Mouse (Mus musculus) spleen, adult 12 weeks (tissue): ENCODE results near the gene Rasgef1a.

ENCODE experiments used
- DNase-seq: peaks from one replicate; pipeline ENCODE4 v3.0.0; 2022; ENCODE audit warnings: low spot score

Rasgef1a gene

GRCm38 (mm10) chr6:118027036-118027435 lies 15.8 kb downstream of the Rasgef1a start:
- DNase-seq, result no peak

- DNase-seq, result no peak
Observed at GRCm38 (mm10) chr6:118031467-118031866, 20.2 kb downstream of the Rasgef1a start.

GRCm38 (mm10) chr6:118035639-118036038 lies 24.4 kb downstream of the Rasgef1a start:
- DNase-seq, result no peak

GRCm38 (mm10) chr6:118036118-118036805 lies 25.0 kb downstream of the Rasgef1a start:
- no peak for DNase-seq

GRCm38 (mm10) chr6:118036866-118037265 lies 25.6 kb downstream of the Rasgef1a start:
- DNase-seq, result no peak

- no peak for DNase-seq
Observed at GRCm38 (mm10) chr6:118045180-118045579, 33.9 kb downstream of the Rasgef1a start.

- no peak for DNase-seq
Observed at GRCm38 (mm10) chr6:118045892-118046291, 34.7 kb downstream of the Rasgef1a start.

- DNase-seq, result no peak
Observed at GRCm38 (mm10) chr6:118046511-118046910, 35.3 kb downstream of the Rasgef1a start.

GRCm38 (mm10) chr6:118046924-118047323 lies 35.7 kb downstream of the Rasgef1a start:
- no peak for DNase-seq

- DNase-seq, result no peak
Observed at GRCm38 (mm10) chr6:118047811-118048505, 36.7 kb downstream of the Rasgef1a start.

GRCm38 (mm10) chr6:118049776-118050175 lies 38.5 kb downstream of the Rasgef1a start:
- no peak for DNase-seq

GRCm38 (mm10) chr6:118051474-118051873 lies 40.2 kb downstream of the Rasgef1a start:
- no peak for DNase-seq

- no peak for DNase-seq
Observed at GRCm38 (mm10) chr6:118055209-118055608, 44.0 kb downstream of the Rasgef1a start.

GRCm38 (mm10) chr6:118061266-118061665 lies 50.0 kb downstream of the Rasgef1a start:
- no peak for DNase-seq

- DNase-seq, result no peak
Observed at GRCm38 (mm10) chr6:118063266-118063665, 52.0 kb downstream of the Rasgef1a start.

GRCm38 (mm10) chr6:118064968-118065530 lies 53.8 kb downstream of the Rasgef1a start:
- no peak for DNase-seq

GRCm38 (mm10) chr6:118065837-118066198 lies 54.6 kb downstream of the Rasgef1a start:
- DNase-seq, result no peak

- no peak for DNase-seq
Observed at GRCm38 (mm10) chr6:118066199-118067081, 55.2 kb downstream of the Rasgef1a start.

- no peak for DNase-seq
Observed at GRCm38 (mm10) chr6:118067720-118068119, 56.5 kb downstream of the Rasgef1a start.

GRCm38 (mm10) chr6:118070321-118071012 lies 59.2 kb downstream of the Rasgef1a start:
- no peak for DNase-seq

GRCm38 (mm10) chr6:118071013-118071350 lies 59.7 kb downstream of the Rasgef1a start:
- no peak for DNase-seq

GRCm38 (mm10) chr6:118071416-118071815 lies 60.2 kb downstream of the Rasgef1a start:
- no peak for DNase-seq
